Mouse (Mus musculus) erythroblast, embryonic 14.5 days (primary cell): ENCODE data around the gene Olfr1378. TPM values are rescaled to one million over a fixed set of nuclear protein-coding genes. Genes with fewer than 3 reads are reported as not detected.

Experiments
- H3K27me3 ChIP-seq: 2 replicates; pipeline ENCODE4 v1.6.1; 2012; ENCODE audit warnings: inconsistent platforms; ENCODE audit not compliant: control insufficient read depth
- H3K36me3 ChIP-seq: 2 replicates; pipeline ENCODE4 v1.6.1; 2012; ENCODE audit warnings: mild to moderate bottlenecking, inconsistent platforms; ENCODE audit not compliant: control insufficient read depth
- H3K4me1 ChIP-seq: 2 replicates; pipeline ENCODE4 v1.6.1; 2012; ENCODE audit warnings: inconsistent platforms; ENCODE audit not compliant: control insufficient read depth
- H3K4me3 ChIP-seq: replicated peaks from 2 replicates; pipeline ENCODE3; 2012; ENCODE audit warnings: moderate library complexity, mild to moderate bottlenecking, inconsistent platforms
- H3K9me3 ChIP-seq: 2 replicates; pipeline ENCODE4 v1.6.1; 2012; ENCODE audit warnings: low read length, inconsistent platforms, mixed read lengths; ENCODE audit not compliant: control insufficient read depth
- GATA1 ChIP-seq: IDR thresholded peaks from 2 replicates; pipeline ENCODE4 v1.6.1; 2012; ENCODE audit warnings: low read length, inconsistent platforms, mixed read lengths
- TAL1 ChIP-seq: IDR thresholded peaks from 3 replicates; pipeline ENCODE4 v1.6.1; 2012; ENCODE audit warnings: low read length, inconsistent platforms, mixed read lengths
- polyA plus RNA-seq: library from polyadenylated mRNA; stranded (reverse); fragments of >175 nt; gene quantifications from 2 replicates; pipeline ENCODE4 v1.2.3, GENCODE M21; 2012

Olfr1378 gene
- polyA plus RNA-seq, 1 experiment: 0.01 TPM

- Histone ChIP-seq H3K27me3 (no peaks in the 10 kb centered on the region), H3K36me3 (no peaks in the 10 kb centered on the region), H3K9me3 (peaks cover 12% of the 10 kb centered on the region; the same call in 1 of the 2 replicates), H3K4me3 (no peak overlapping the region), H3K4me1 (no peaks in the 10 kb centered on the region)
- TF ChIP-seq TAL1 (no peak), GATA1 (no peak)
Observed at GRCm38 (mm10) chr11:50952290-50952689, 14.0 kb upstream of the Olfr1378 start.

GRCm38 (mm10) chr11:50953665-50954064 is 12.7 kb upstream of the Olfr1378 start, which contains the start of gene Prop1:
Prop1 (minus strand) TSS chr11:50953765.
- Histone ChIP-seq H3K27me3 (no peaks in the 10 kb centered on the region), H3K9me3 (peaks cover 12% of the 10 kb centered on the region; the same call in 1 of the 2 replicates), H3K4me1 (no peaks in the 10 kb centered on the region)

GRCm38 (mm10) chr11:50964886-50965285 is 1.4 kb upstream of the Olfr1378 start:
- Histone ChIP-seq H3K36me3 (no peaks in the 10 kb centered on the region), H3K27me3 (no peaks in the 10 kb centered on the region), H3K4me1 (no peaks in the 10 kb centered on the region), H3K9me3 (peaks cover 7% of the 10 kb centered on the region), H3K4me3 (no peak overlapping the region)
- TF ChIP-seq TAL1 (no peak), GATA1 (no peak)

More at GRCm38 (mm10) chr11:50953665-50954064, 12.7 kb upstream of the Olfr1378 start, which contains the start of gene Prop1:
- H3K4me3 ChIP-seq: no peak within 1 kb of the TSS
- no peaks in the 10 kb centered on the region for H3K36me3 ChIP-seq
- no peak for TF ChIP-seq GATA1
- TF ChIP-seq TAL1: no peak

- H3K4me1 ChIP-seq: no peaks in the 10 kb centered on the region
- H3K27me3 ChIP-seq: no peaks in the 10 kb centered on the region
- H3K36me3 ChIP-seq: no peaks in the 10 kb centered on the region
- peaks cover 5% of the 10 kb centered on the region; the same call in 1 of the 2 replicates for H3K9me3 ChIP-seq
- TF ChIP-seq TAL1: no peak
- TF ChIP-seq GATA1: no peak
- H3K4me3 ChIP-seq: no peak overlapping the region
Observed at GRCm38 (mm10) chr11:50977216-50977615, 10.9 kb downstream of the Olfr1378 start.

- no peak within 1 kb of the TSS for H3K4me3 ChIP-seq
- TF ChIP-seq TAL1 (no peak), GATA1 (no peak)
- no peaks in the 10 kb centered on the region for H3K36me3 ChIP-seq
- no peaks in the 10 kb centered on the region for H3K27me3 ChIP-seq
- peaks cover 4% of the 10 kb centered on the region; the same call in 1 of the 2 replicates for H3K9me3 ChIP-seq
- no peaks in the 10 kb centered on the region for H3K4me1 ChIP-seq
Observed at GRCm38 (mm10) chr11:50981667-50982066, 15.3 kb downstream of the Olfr1378 start, which contains the start of gene Olfr1377. Olfr1377 (plus strand) TSS chr11:50981967.

GRCm38 (mm10) chr11:51003296-51003695 is 37.0 kb downstream of the Olfr1378 start, which contains the start of gene Olfr51:
Olfr51 (plus strand) TSS chr11:51003596.
- Histone ChIP-seq H3K27me3 (no peaks in the 10 kb centered on the region), H3K4me1 (no peaks in the 10 kb centered on the region), H3K36me3 (no peaks in the 10 kb centered on the region), H3K4me3 (no peak within 1 kb of the TSS), H3K9me3 (peaks cover under 1% of the 10 kb centered on the region; the same call in 1 of the 2 replicates)
- TF ChIP-seq TAL1 (no peak), GATA1 (no peak)

- no peaks in the 10 kb centered on the region for H3K27me3 ChIP-seq
- H3K9me3 ChIP-seq: peaks cover 6% of the 10 kb centered on the region
- H3K4me3 ChIP-seq: no peak overlapping the region
- no peaks in the 10 kb centered on the region for H3K36me3 ChIP-seq
- no peaks in the 10 kb centered on the region for H3K4me1 ChIP-seq
- TF ChIP-seq TAL1 (no peak), GATA1 (no peak)
Observed at GRCm38 (mm10) chr11:51011821-51012220, 45.5 kb downstream of the Olfr1378 start.

GRCm38 (mm10) chr11:51013936-51014335 is 47.6 kb downstream of the Olfr1378 start, which contains the start of gene Olfr54:
Olfr54 (plus strand) TSS chr11:51014236.
- H3K9me3 ChIP-seq: peaks cover under 1% of the 10 kb centered on the region; the same call in 1 of the 2 replicates
- no peaks in the 10 kb centered on the region for H3K4me1 ChIP-seq
- no peaks in the 10 kb centered on the region for H3K36me3 ChIP-seq
- H3K27me3 ChIP-seq: no peaks in the 10 kb centered on the region
- TF ChIP-seq TAL1 (no peak), GATA1 (no peak)
- H3K4me3 ChIP-seq: no peak within 1 kb of the TSS

GRCm38 (mm10) chr11:51016341-51016740 is 50.0 kb downstream of the Olfr1378 start:
- Histone ChIP-seq H3K9me3 (no peaks in the 10 kb centered on the region), H3K36me3 (no peaks in the 10 kb centered on the region), H3K27me3 (no peaks in the 10 kb centered on the region), H3K4me3 (no peak overlapping the region), H3K4me1 (no peaks in the 10 kb centered on the region)
- no peak for TF ChIP-seq TAL1
- TF ChIP-seq GATA1: no peak

Other genes starting within 250 kb of the Olfr1378 start
- 0.08 TPM in 1 of 2 replicates, not detected in the other for gene Zfp354c, start 138.8 kb upstream of the Olfr1378 start, polyA plus RNA-seq
- gene Zfp879, start 125.0 kb upstream of the Olfr1378 start, polyA plus RNA-seq: not detected in 2 replicates
- not detected in 2 replicates for gene Grm6, start 115.8 kb upstream of the Olfr1378 start, polyA plus RNA-seq
- not detected in 2 replicates for gene Zfp454, start 78.9 kb upstream of the Olfr1378 start, polyA plus RNA-seq
- gene Zfp2, start 50.4 kb upstream of the Olfr1378 start, polyA plus RNA-seq: not detected in 2 replicates
- not detected in 2 replicates for gene Zfp354b, start 34.9 kb upstream of the Olfr1378 start, polyA plus RNA-seq
- gene 4933414I15Rik, start 22.8 kb upstream of the Olfr1378 start, polyA plus RNA-seq: not detected in 2 replicates
- not detected in 2 replicates for gene Prop1, start 12.8 kb upstream of the Olfr1378 start, polyA plus RNA-seq
- gene Olfr1377, start 15.4 kb downstream of the Olfr1378 start, polyA plus RNA-seq: not detected in 2 replicates
- gene Olfr51, start 37.1 kb downstream of the Olfr1378 start, polyA plus RNA-seq: not detected in 2 replicates
- gene Olfr54, start 47.7 kb downstream of the Olfr1378 start, polyA plus RNA-seq: 0.01 TPM in 1 of 2 replicates, not detected in the other
- gene Olfr1375, start 81.6 kb downstream of the Olfr1378 start, polyA plus RNA-seq: not detected in 2 replicates
- not detected in 2 replicates for gene Zfp354a, start 92.7 kb downstream of the Olfr1378 start, polyA plus RNA-seq